Mouse (Mus musculus): ENCODE results near the gene Immt. TPM values are rescaled to one million over a fixed set of nuclear protein-coding genes. Genes with fewer than 3 reads are reported as not detected.
"Not testable (repeated sequence)": the region's sequence is repeated elsewhere in the genome, so short reads cannot be mapped to it uniquely, and the experiment has no call there.

Immt gene
- polyA plus RNA-seq, 1 experiment: 128 TPM

DNA sequence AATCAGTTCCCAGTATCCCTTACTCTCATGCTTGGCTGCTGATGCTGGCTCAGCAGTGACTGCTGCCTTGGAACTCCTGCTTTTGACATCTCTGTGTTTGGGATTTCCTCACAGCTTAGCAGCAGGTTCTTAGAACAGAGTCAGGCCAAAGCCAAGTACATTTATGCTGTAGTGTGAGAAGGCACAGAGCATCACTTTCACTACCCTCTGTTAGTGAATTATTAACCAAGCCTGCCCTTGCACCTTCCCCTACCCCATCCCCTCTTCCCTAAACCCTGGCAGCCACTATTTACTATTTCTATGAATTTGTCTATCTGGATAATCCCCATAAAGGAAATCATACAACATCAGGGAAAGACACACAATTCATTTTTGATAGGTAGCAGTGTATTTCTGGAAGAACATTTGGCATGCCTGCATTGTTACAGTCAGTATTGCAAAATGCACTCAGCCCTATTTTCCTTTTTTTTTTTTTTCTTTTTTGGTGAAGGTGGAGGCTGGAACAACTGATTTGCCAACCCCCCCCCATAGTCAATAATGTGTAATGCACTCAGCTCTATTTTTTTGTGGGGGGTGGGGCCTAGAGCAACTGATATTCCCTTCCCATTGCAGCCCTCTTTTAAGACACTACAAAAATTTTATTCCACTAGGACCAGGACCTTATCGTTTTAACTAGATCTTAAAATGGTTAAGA is 9.6 kb downstream of the Immt start:
- Histone ChIP-seq H3K4me3 (no peak overlapping the region), H3K79me2 (ENCODE audit: control insufficient read depth, insufficient read depth) (peaks cover 69% of the 10 kb centered on the region), H3K4me2 (ENCODE audit: low read depth) (no peak overlapping the region), H3K27me3 (ENCODE audit: control insufficient read depth, insufficient read depth, insufficient read length) (no peaks in the 10 kb centered on the region), H3ac (ENCODE audit: control insufficient read depth, insufficient read length) (no peak overlapping the region), H3K36me3 (ENCODE audit: control insufficient read depth, insufficient read depth) (peaks cover 15% of the 10 kb centered on the region)
- no peak for TF ChIP-seq USF1 (IDR thresholded peaks at IDR 0.05; ENCODE audit: low read depth)
- no peak for TF ChIP-seq MYOD1 (IDR thresholded peaks at IDR 0.05; ENCODE audit: control insufficient read depth in 1 of 3, insufficient read length in 2 of 3, low read depth in 2 of 3)
- no peak for TF ChIP-seq E2F4 (IDR thresholded peaks at IDR 0.05; ENCODE audit: insufficient read depth)
- TF ChIP-seq SRF (IDR thresholded peaks at IDR 0.05; ENCODE audit: control insufficient read depth, insufficient read length, low read depth): no peak

DNA sequence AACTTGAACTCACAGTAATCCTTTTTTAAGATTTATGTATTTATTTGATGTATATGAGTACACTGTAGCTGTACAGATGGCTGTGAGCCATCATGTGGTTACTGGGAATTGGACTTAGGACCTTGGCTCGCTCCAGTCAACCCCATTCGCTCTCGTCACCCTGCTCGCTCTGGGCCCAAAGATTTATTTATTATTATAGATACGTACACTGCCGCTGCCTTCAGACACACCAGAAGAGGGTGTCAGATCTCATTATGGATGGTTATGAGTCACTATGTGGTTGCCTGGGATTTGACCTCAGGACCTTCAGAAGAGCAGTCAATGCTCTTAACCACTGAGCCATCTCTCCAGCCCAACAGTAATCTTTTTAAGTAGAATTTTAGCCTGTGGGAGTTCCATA is 15.8 kb downstream of the Immt start:
- H3ac ChIP-seq (ENCODE audit: control insufficient read depth, insufficient read length); H3K27me3 ChIP-seq (ENCODE audit: control insufficient read depth, insufficient read depth, insufficient read length); H3K4me3 ChIP-seq; H3K4me2 ChIP-seq (ENCODE audit: low read depth): not testable (repeated sequence)
- peaks cover 16% of the 10 kb centered on the region for H3K79me2 ChIP-seq (ENCODE audit: control insufficient read depth, insufficient read depth)
- peaks cover 24% of the 10 kb centered on the region for H3K36me3 ChIP-seq (ENCODE audit: control insufficient read depth, insufficient read depth)

DNA sequence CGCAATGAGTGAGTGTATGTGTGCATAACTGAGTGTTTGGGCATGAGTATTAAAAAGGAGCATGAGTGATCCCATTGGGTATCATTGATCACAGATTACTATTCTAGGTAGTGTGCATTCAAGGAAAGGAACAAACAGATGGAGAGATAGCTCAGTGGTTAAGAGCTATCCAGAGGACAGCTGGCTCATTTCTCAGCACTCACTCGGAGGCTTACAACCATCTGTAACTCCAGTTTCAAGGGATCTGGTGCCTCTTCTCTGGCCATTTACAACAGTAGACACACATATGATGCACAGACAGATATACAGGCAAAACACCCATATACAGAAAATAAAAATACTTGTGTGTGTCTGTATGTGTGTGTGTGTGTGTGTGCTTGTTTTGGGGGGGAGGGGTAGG is 36.6 kb downstream of the Immt start:
- no peak for TF ChIP-seq POLR2A (IDR thresholded peaks at IDR 0.05; ENCODE audit: insufficient read length, low read depth)
- no peak for TF ChIP-seq MYOG (IDR thresholded peaks at IDR 0.05; ENCODE audit: control insufficient read depth in 1 of 3, insufficient read depth in 1 of 3, insufficient read length in 2 of 3, low read depth in 2 of 3)
- no peak overlapping the region for H3K4me2 ChIP-seq (ENCODE audit: low read depth)
- H3K79me2 ChIP-seq (ENCODE audit: control insufficient read depth, insufficient read depth): no peaks in the 10 kb centered on the region
- H3K27me3 ChIP-seq (ENCODE audit: control insufficient read depth, insufficient read depth, insufficient read length): no peaks in the 10 kb centered on the region
- H3ac ChIP-seq (ENCODE audit: control insufficient read depth, insufficient read length): no peak overlapping the region
- H3K4me3 ChIP-seq: no peak overlapping the region
- H3K36me3 ChIP-seq (ENCODE audit: control insufficient read depth, insufficient read depth): peaks cover 34% of the 10 kb centered on the region

DNA sequence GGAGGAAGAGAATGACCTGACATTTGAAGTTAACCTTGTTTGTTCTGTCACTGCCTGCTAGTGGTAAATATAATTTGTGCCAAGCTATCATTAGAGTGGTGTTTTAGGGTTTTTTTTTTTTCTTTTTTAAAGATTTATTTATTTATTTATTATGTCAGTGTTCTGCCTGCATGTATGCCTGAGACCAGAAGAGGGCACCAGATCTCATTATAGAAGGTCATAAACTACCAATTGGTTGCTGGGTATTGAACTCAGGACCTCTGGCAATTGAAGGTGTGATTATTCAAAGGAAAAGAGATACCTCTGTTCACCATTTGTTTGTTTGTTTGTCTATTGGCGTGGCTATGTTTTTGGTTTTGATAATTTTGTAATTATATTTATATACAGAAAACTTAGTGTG is 37.7 kb downstream of the Immt start:
- H3ac ChIP-seq (ENCODE audit: control insufficient read depth, insufficient read length): no peak overlapping the region
- H3K4me2 ChIP-seq (ENCODE audit: low read depth): no peak overlapping the region
- no peak for TF ChIP-seq TCF3 (IDR thresholded peaks at IDR 0.05; ENCODE audit: insufficient read length, low read depth)
- TF ChIP-seq MAX (IDR thresholded peaks at IDR 0.05; ENCODE audit: low read depth): no peak
- TF ChIP-seq REST (IDR thresholded peaks at IDR 0.05; ENCODE audit: insufficient read depth, insufficient read length): no peak
- no peak for TF ChIP-seq POLR2A (IDR thresholded peaks at IDR 0.05; ENCODE audit: insufficient read length, low read depth)
- TF ChIP-seq SRF (IDR thresholded peaks at IDR 0.05; ENCODE audit: control insufficient read depth, insufficient read length, low read depth): no peak
- no peak for TF ChIP-seq MYOD1 (IDR thresholded peaks at IDR 0.05; ENCODE audit: control insufficient read depth in 1 of 3, insufficient read length in 2 of 3, low read depth in 2 of 3)
- no peak for TF ChIP-seq USF1 (IDR thresholded peaks at IDR 0.05; ENCODE audit: low read depth)
- TF ChIP-seq MYOG (IDR thresholded peaks at IDR 0.05; ENCODE audit: control insufficient read depth in 1 of 3, insufficient read depth in 1 of 3, insufficient read length in 2 of 3, low read depth in 2 of 3): no peak
- no peak for TF ChIP-seq CEBPB (IDR thresholded peaks at IDR 0.05; ENCODE audit: insufficient read depth, poor library complexity, severe bottlenecking)
- no peak for TF ChIP-seq E2F4 (IDR thresholded peaks at IDR 0.05; ENCODE audit: insufficient read depth)
- no peak for TF ChIP-seq TCF12 (IDR thresholded peaks at IDR 0.05; ENCODE audit: insufficient read depth, poor library complexity, severe bottlenecking)
- H3K36me3 ChIP-seq (ENCODE audit: control insufficient read depth, insufficient read depth): peaks cover 32% of the 10 kb centered on the region
- no peak overlapping the region for H3K4me3 ChIP-seq
- no peaks in the 10 kb centered on the region for H3K27me3 ChIP-seq (ENCODE audit: control insufficient read depth, insufficient read depth, insufficient read length)
- no peaks in the 10 kb centered on the region for H3K79me2 ChIP-seq (ENCODE audit: control insufficient read depth, insufficient read depth)

DNA sequence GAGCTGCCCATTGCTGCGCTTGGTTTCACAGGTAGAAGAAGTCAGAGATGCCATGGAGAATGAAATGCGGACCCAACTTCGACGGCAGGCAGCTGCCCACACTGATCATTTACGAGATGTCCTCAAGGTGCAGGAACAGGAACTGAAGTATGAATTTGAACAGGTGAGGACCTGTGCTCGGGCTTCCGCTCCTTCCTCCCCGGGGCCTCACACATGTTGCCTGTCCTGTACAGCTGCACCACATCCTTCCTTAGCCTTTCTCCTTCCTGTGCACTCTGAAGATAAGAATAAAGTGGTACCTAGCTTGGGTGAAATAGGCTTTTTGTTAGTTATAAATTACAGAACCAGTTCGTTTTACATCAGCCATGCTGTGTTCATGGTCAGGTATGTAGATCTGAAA is 40.3 kb downstream of the Immt start:
- no peak overlapping the region for H3K4me3 ChIP-seq
- no peak overlapping the region for H3ac ChIP-seq (ENCODE audit: control insufficient read depth, insufficient read length)
- no peaks in the 10 kb centered on the region for H3K79me2 ChIP-seq (ENCODE audit: control insufficient read depth, insufficient read depth)
- H3K4me2 ChIP-seq (ENCODE audit: low read depth): no peak overlapping the region
- TF ChIP-seq SRF (IDR thresholded peaks at IDR 0.05; ENCODE audit: control insufficient read depth, insufficient read length, low read depth) (no peak), POLR2A (IDR thresholded peaks at IDR 0.05; ENCODE audit: insufficient read length, low read depth) (no peak), MYOG (IDR thresholded peaks at IDR 0.05; ENCODE audit: control insufficient read depth in 1 of 3, insufficient read depth in 1 of 3, insufficient read length in 2 of 3, low read depth in 2 of 3) (no peak), TCF3 (IDR thresholded peaks at IDR 0.05; ENCODE audit: insufficient read length, low read depth) (no peak), REST (IDR thresholded peaks at IDR 0.05; ENCODE audit: insufficient read depth, insufficient read length) (no peak), POLR2AphosphoS2 (IDR thresholded peaks at IDR 0.05; ENCODE audit: insufficient read length, low read depth) (no peak), MAX (IDR thresholded peaks at IDR 0.05; ENCODE audit: low read depth) (no peak), CEBPB (IDR thresholded peaks at IDR 0.05; ENCODE audit: insufficient read depth, poor library complexity, severe bottlenecking) (no peak), E2F4 (IDR thresholded peaks at IDR 0.05; ENCODE audit: insufficient read depth) (no peak), MYOD1 (IDR thresholded peaks at IDR 0.05; ENCODE audit: control insufficient read depth in 1 of 3, insufficient read length in 2 of 3, low read depth in 2 of 3) (no peak)
- H3K36me3 ChIP-seq (ENCODE audit: control insufficient read depth, insufficient read depth): peaks cover 21% of the 10 kb centered on the region
- H3K27me3 ChIP-seq (ENCODE audit: control insufficient read depth, insufficient read depth, insufficient read length): no peaks in the 10 kb centered on the region

Measured in myocyte (in vitro differentiated cells).